Mouse (Mus musculus): ENCODE data around the gene Slc29a1.

The Slc29a1 gene

DNA sequence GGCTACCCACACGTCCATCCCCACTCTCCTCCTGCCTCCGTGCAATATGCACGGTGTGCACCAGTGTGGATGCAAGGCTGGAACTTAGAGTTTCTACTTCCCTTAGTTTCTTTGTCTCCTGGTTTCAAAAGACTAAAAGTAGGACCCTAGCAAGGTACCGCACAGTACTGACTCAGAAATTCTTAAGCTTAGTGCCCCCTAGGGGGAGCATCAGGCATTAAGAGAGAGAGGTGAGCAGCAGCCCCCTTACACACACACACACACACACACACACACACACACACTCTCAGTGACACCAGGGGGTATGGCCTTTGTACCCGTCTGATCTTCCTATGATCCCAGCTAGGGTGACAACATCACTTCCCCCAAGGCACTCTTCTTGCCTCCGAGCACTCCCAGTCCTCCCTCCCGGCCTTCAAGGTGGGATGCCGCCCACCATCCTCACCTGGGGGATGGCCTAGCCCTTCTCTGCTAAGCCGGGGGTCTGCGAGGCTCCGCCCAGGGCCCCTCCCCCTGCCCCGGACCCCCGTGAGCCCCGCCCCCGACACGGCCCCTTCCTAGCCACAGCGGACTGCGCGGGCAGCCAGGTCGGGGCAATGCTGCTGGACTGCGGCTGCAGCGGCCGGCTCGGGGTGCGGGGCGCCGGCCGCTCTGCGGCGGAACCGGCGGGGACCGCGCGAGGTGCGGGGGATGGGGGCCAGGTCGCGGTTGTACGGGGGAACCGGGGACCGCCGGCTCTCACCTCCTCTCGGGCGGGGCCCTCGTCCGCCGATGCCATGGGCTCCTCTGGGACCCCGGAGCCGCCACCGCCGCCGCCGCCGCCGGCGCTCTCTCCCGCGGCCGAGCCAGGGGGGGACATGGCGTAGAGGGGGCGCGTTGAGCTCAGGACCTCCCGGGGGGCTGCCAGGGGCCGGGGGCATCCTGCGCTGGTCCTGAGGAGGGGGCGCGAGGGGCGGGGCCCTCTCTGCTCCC, 50.6 kb downstream of the Slc29a1 start:
- DNase-seq, result no peak

DNA sequence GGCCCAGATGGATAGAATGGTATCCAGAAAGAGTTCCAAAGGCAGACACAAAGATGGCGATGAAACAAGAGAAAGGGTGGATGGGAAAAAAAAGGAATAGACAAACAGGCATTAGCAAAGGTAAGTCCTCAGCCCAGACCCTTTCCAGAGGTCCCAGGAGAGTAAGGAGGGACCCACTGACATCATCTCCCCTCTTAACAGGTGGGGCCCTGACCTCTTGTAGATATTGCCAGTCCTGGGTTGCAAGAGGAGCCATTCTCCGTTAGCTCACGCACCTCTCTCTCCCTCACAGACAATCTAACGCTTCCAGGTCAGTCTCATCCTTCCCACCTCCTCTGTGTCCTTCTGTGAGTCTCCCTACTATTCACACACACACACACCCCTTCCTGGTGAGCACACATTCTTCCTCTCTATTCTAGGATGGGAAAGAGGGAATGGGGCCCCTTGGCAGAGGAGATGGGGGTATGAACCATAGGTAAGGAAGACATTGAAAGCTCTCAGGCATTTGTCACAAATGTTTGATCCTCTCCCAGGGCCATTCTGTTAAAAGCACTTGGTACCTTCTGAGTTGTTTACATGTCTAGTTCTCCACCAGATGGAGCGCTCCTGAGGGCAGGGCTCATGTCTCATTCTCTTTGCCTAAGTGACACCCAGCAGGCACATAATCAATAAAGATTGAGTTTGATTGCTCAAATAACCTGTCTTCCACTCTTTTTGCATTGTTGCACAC, 51.8 kb downstream of the Slc29a1 start:
- no peak for DNase-seq

DNA sequence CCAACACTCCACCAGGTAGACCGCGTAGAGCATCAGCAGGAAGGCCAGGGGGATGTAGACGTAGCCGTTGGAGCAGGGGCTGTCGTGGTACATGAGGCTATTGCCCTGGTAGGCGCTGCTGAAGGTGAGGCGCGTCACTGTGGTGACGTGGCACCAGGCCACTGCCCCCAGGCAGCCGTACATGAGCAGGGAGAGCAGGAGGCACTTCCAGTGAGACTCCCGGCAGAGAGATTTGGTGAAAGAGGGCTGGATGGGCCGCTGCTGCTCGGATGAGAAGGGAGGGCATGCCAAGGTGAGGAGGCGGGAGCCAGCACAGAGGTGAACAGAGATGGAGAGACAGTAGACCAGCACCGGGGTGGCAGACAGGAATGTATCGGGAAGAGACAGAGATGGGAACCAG, 52.5 kb downstream of the Slc29a1 start:
- DNase-seq, result no peak

DNA sequence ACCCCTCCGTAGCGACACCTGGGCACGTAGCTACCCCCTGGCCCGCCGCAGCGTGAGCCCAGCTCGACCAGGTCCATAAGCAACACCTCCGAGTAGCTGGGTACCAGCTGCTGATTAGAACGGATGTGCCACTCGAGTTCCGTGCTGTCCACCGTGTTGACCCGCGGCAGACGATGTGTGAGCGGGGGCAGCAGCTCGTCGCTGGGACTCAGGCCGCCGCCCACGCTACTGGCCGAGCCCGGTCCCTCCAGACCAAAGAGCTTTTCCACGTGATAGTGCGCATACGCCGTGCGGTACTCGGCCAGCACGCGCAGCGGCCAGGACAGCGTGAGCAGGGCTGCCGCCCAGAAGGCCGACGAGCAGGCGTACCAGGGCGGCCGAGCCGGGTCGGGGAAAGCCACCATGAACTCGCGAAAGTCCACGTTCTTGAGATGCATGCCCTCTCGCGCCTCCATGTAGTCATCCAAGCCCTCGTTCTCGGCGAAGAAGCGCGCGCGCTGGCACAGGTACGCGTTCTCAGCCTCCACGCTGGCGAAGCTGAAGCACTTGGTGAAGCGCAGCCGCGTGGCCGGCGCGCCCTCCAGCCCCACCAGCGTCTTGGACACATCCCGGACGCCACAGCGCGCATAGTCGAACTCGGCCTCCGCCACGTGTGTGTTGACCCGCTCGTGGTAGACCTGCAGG, 54.0 kb downstream of the Slc29a1 start:
- no peak for DNase-seq

DNA sequence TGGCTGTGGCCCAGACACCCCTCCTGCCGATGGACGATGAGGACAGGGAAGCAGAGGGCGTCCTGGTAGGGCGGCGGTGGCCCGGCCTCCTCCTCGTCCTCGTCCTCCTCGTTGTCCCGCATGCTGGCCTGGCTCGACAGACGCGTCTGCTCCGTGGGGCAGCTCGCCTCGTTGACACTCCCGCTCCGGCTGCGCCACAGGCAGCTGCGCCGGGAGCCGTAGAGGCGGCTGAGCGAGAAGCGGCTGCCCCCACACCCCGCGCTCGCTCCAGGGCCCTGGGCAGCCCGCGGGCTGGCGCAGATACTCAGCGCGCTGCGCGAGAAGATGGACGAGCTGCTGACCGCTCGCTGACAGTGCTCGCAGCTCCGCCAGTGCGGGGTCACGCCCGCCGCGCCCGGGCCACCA, 54.5 kb downstream of the Slc29a1 start:
- no peak for DNase-seq

DNA sequence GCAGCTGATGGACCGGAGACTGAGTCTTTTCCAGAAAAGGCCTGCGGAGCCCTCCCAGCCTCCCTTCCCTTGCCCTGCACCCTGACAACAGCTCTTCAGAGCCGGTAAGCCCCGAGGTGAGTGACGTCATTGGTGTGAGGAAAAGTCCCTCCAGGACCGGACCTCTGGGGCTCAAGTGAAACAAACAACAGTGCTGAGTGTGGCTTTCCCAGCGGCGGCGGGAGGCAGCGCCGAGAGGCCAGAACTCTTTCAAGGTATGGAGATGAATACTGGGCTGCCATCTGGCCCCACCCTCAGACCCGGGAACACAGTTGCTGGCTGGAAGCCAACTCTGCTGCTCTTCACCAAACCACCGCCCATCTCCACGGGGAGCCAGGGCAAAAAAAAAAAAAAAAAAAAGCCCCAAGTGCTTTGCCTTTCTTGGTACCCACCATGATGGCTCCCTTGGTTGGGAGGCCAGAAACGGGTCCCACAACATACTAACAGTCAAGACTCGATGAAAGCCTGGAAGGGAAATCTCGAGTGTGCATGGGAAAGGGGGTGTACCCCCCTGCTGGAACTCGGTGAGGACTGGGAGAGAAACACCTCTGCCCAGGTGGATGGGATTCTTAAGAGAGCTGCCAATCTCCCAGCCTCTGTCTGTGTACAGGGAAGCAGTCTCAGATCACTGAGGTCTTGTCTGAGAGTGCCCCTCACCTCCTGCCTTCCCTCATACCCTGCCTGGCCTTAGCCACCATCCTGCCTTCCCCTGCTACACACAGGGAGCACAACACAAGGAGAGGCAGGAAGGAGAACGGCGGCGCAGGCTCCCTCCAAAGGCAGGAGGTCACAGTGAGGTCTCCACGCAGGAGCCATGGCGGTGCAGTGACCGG, 55.2 kb downstream of the Slc29a1 start:
- DNase-seq, result no peak

DNA sequence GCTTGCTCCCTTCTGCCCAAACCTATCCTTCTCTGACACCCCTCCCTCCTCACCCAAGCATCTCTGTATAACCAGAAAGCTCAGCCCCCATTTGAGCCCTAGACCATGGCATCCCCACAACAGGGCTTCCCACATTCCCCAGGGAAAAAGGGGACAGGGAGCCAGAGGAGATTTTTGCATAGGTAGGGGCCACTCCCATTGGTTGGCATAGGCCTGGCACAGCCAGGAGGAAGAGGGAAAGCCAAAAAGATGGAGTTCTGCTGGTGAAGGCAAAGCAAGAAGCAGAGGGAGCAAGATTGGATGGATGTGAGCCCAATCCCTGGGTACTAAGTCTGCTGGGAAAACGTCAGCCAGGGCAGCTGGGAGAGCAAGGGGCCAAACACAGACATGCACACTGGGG, 56.3 kb downstream of the Slc29a1 start:
- no peak for DNase-seq

DNA sequence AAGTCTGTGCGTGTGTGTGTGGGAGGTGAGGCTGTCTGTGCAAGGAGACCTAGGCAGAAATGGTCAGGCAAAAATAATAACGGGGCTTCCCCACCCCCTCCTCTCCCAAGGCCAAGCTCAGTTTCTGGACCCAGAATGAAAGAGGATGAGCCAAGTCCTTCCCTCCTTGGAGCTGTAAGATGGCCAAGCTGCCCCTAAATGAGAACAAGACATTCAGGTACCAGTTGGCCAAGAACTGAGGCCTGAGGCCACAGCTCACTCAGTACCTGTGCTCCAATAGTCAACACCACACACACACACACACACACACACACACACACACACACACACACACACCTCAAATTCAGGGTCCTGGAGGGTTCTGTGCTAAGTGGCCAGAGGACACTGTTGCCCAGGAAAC, 56.7 kb downstream of the Slc29a1 start:
- DNase-seq, result no peak

DNA sequence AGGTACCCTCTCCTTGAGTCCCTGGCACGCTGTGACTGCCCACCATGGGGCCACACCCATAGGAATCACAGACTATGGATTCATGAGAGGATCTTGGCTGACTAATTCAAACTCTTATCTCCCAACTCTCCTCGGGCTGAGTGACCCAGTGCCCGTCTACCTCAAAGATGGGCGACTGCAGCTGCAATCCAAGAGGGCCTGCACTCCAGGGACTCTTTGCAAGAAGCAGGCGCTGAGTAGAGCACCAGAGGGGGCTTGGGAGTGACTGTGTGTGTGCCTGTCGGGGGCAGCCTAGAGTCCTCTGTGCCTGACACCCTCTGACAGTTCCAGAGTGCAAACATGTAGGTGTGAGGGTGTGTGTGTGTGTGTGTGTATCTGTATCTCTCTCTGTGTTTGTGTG, 57.3 kb downstream of the Slc29a1 start:
- DNase-seq, result no peak

DNA sequence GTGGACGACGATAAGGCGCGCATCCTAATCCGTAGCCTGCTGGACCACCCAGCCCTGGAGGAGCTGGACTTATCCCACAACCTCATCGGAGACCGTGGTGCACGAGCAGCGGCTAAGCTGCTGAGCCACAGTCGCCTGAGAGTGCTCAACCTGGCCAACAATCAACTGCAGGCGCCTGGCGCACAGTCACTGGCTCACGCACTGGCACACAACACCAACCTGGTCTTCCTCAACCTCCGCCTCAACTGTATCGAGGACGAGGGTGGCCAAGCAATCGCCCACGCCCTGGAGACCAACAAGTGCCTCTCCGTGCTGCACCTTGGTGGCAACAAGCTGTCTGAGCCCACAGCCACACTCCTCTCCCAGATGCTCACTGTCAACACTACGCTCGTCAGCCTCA, 59.7 kb downstream of the Slc29a1 start:
- no peak for DNase-seq

DNA sequence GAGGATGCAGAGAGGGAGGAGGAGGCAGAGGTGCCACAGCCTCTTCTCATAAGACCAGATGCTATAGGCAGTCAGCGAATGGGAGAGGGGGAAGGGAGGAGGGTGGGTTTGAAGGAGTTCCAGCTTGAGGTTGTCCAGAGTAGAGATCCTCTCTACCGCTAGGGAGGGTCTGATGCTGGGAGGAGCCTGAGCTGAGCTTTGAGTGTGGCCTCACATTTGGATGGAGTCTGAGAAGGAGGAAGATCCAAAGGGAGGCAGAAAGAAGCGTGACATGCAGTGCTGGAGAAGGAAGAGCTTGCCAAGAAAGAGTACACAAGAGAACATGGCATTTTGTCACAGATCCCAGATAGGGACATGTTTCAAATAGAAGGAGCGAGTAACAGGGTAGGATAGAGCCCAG, 61.0 kb downstream of the Slc29a1 start:
- DNase-seq, result no peak

DNA sequence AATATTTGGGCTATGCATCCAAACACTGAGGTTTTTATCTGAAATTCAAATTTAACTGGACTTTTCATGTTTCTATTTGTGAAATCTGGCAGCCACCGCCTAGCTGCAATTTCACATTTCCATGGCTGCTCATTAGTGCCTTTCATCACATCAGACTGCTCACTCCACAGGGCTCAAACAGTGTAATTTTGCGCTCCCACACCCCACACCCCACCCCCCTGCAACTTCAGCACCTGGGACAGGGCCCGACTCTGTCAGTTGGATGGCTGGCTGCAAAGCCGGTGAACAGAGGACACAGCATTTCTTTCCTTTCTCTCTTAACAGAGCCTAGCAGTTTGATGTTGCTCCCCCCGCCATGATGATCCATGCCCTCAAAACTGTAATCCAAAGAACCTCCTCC, 63.1 kb downstream of the Slc29a1 start:
- DNase-seq, result no peak

All from kidney, postnatal 14 days (tissue).